27 mouse cellular contexts compared by ENCODE assay signal in genomic region chr15:89544171-89544570, GRCm38 (mm10). TPM values are rescaled to one million over a fixed set of nuclear protein-coding genes. Genes with fewer than 3 reads are reported as not detected.
DNase-seq lines count a peak whose midpoint lies in the region; ATAC-seq and TF ChIP-seq lines count a peak whose summit lies in the region.
"Had no signal": no experiment of that assay in that cellular context is flagged by ENCODE, and none has a peak within 500 bp of the region (broad histone marks: within the 10 kb centered on the region; RNA-seq: fewer than 3 reads in every experiment).

No protein-coding gene starts in this region.

- H3K4me2 ChIP-seq in hindbrain, embryonic 13.5 days = no peak overlapping the region
- H3K4me2 ChIP-seq in hindbrain, embryonic 11.5 days (replicated peaks; ENCODE audit: low read depth, low read length) = no peak overlapping the region
- no peak overlapping the region for H3K4me2 ChIP-seq in intestine, embryonic 16.5 days (ENCODE audit: low read depth, low read length)
- H3K4me2 ChIP-seq in intestine, postnatal 0 days (replicated peaks; ENCODE audit: low read depth) = no peak overlapping the region
- H3K4me2 ChIP-seq: embryonic facial prominence, embryonic 12.5 days; embryonic facial prominence, embryonic 15.5 days; heart, embryonic 13.5 days; hindbrain, embryonic 12.5 days; intestine, embryonic 15.5 days had no signal

- H3K27me3 ChIP-seq in hindbrain, embryonic 13.5 days = peaks cover 25% of the 10 kb centered on the region
- H3K27me3 ChIP-seq in hindbrain, embryonic 11.5 days (ENCODE audit: control insufficient read depth, insufficient read depth, low read length) = peaks cover 8% of the 10 kb centered on the region
- H3K27me3 ChIP-seq in intestine, embryonic 16.5 days (replicated peaks; ENCODE audit: control insufficient read depth, insufficient read depth, low read length) = peaks cover 15% of the 10 kb centered on the region; the same call in 1 of the 2 replicates
- H3K27me3 ChIP-seq in intestine, postnatal 0 days (replicated peaks; ENCODE audit: control insufficient read depth, insufficient read depth, low read length) = 0 out of 2 replicates have a peak, but pooled peaks cover 8% of the 10 kb centered on the region

- DNase-seq in hindbrain, embryonic 11.5 days (ENCODE audit: low spot score) = no peak
- peak; percentile 78 for DNase-seq in cerebellum, adult 11-12 months
- peak; percentile 72 for DNase-seq in cerebellum, adult 8-10 months
- DNase-seq in cerebellum, postnatal 25 days = peak; percentile 68 to 78
- no peak for DNase-seq in urinary bladder, adult 2 months (ENCODE audit: low spot score)
- DNase-seq: adrenal gland, adult 8-10 months; adrenal gland, postnatal 25 days; forebrain, postnatal 0 days; gastrocnemius, adult 2 months; gastrocnemius, postnatal 14 days; heart, adult 18-20 months; heart, postnatal 14 days; heart, postnatal 4 days; kidney, adult 2 months had no signal

- peaks cover 20% of the 10 kb centered on the region for H3K4me1 ChIP-seq in hindbrain, embryonic 13.5 days (replicated peaks)
- no peaks in the 10 kb centered on the region; the same call in none of the 2 replicates for H3K4me1 ChIP-seq in hindbrain, embryonic 11.5 days (replicated peaks; ENCODE audit: control insufficient read depth, insufficient read depth, low read length)
- H3K4me1 ChIP-seq in intestine, embryonic 16.5 days (ENCODE audit: control insufficient read depth, insufficient read depth, low read length) = no peaks in the 10 kb centered on the region
- H3K4me1 ChIP-seq in intestine, postnatal 0 days (replicated peaks; ENCODE audit: control insufficient read depth, insufficient read depth, low read length) = no peaks in the 10 kb centered on the region

- ATAC-seq in hindbrain, embryonic 13.5 days (ENCODE audit: low FRiP score) = no peak
- ATAC-seq in hindbrain, embryonic 11.5 days (ENCODE audit: low FRiP score) = no peak
- ATAC-seq in intestine, embryonic 16.5 days = no peak
- ATAC-seq in intestine, postnatal 0 days = no peak
- ATAC-seq: activated CD4-positive, CD25-positive, alpha-beta regulatory T cell, adult 4 months; forebrain, embryonic 14.5 days; forebrain, postnatal 0 days; hindbrain, embryonic 16.5 days; intestine, embryonic 15.5 days had no signal

- WGBS in hindbrain, embryonic 13.5 days = 86% methylated on average over 7 of the region's 7 CpGs
- 89% methylated on average over 7 of the region's 7 CpGs for WGBS in hindbrain, embryonic 11.5 days
- WGBS in intestine, embryonic 16.5 days = 88% methylated on average over 7 of the region's 7 CpGs
- WGBS in intestine, postnatal 0 days = 88% methylated on average over 7 of the region's 7 CpGs

- no peak overlapping the region for H3K27ac ChIP-seq in hindbrain, embryonic 13.5 days
- no peak overlapping the region for H3K27ac ChIP-seq in hindbrain, embryonic 11.5 days (ENCODE audit: low read depth, low read length)
- no peak overlapping the region for H3K27ac ChIP-seq in intestine, embryonic 16.5 days (ENCODE audit: low read length)
- H3K27ac ChIP-seq in intestine, postnatal 0 days (ENCODE audit: low read depth, low read length) = no peak overlapping the region
- H3K27ac ChIP-seq: embryonic facial prominence, embryonic 12.5 days; embryonic facial prominence, embryonic 15.5 days; gastrocnemius, adult 2 months; heart, embryonic 10.5 days; heart, embryonic 13.5 days; hindbrain, embryonic 12.5 days; intestine, embryonic 15.5 days had no signal

- no peak overlapping the region for H3K4me3 ChIP-seq in hindbrain, embryonic 13.5 days
- H3K4me3 ChIP-seq in hindbrain, embryonic 11.5 days (ENCODE audit: low read depth, low read length) = no peak overlapping the region
- no peak overlapping the region for H3K4me3 ChIP-seq in intestine, embryonic 16.5 days (ENCODE audit: low read length)
- no peak overlapping the region for H3K4me3 ChIP-seq in intestine, postnatal 0 days (ENCODE audit: low read depth, low read length)
- H3K4me3 ChIP-seq: embryonic facial prominence, embryonic 12.5 days; embryonic facial prominence, embryonic 15.5 days; gastrocnemius, adult 2 months; heart, embryonic 10.5 days; heart, embryonic 13.5 days; hindbrain, embryonic 12.5 days; intestine, embryonic 15.5 days had no signal

- no peak for TF ChIP-seq CTCF in intestine, postnatal 0 days (IDR thresholded peaks at IDR 0.05; ENCODE audit: low read depth)

- no peaks in the 10 kb centered on the region for H3K9me3 ChIP-seq in hindbrain, embryonic 13.5 days
- no peaks in the 10 kb centered on the region for H3K9me3 ChIP-seq in hindbrain, embryonic 11.5 days (ENCODE audit: control insufficient read depth, low read length)
- H3K9me3 ChIP-seq in intestine, embryonic 16.5 days (ENCODE audit: control insufficient read depth, low read length) = no peaks in the 10 kb centered on the region
- H3K9me3 ChIP-seq in intestine, postnatal 0 days (ENCODE audit: control insufficient read depth) = no peaks in the 10 kb centered on the region
- H3K9me3 ChIP-seq: embryonic facial prominence, embryonic 12.5 days; embryonic facial prominence, embryonic 15.5 days; heart, embryonic 10.5 days; heart, embryonic 13.5 days; hindbrain, embryonic 12.5 days; intestine, embryonic 15.5 days had no signal

- H3K36me3 ChIP-seq in hindbrain, embryonic 13.5 days = peaks cover 49% of the 10 kb centered on the region
- no peaks in the 10 kb centered on the region for H3K36me3 ChIP-seq in hindbrain, embryonic 11.5 days (ENCODE audit: control insufficient read depth, insufficient read depth, low read length)
- no peaks in the 10 kb centered on the region for H3K36me3 ChIP-seq in intestine, embryonic 16.5 days (ENCODE audit: control insufficient read depth, insufficient read depth, low read length)
- no peaks in the 10 kb centered on the region for H3K36me3 ChIP-seq in intestine, postnatal 0 days (ENCODE audit: control insufficient read depth, insufficient read depth)
- H3K36me3 ChIP-seq: intestine, embryonic 15.5 days had no signal

- H3K9ac ChIP-seq in hindbrain, embryonic 13.5 days = 0 out of 2 replicates have a peak overlapping the region, but pooled peaks have one; percentile 5
- H3K9ac ChIP-seq in hindbrain, embryonic 11.5 days (ENCODE audit: low read depth, low read length) = no peak overlapping the region
- H3K9ac ChIP-seq in intestine, embryonic 16.5 days (ENCODE audit: low read depth, low read length) = no peak overlapping the region
- no peak overlapping the region for H3K9ac ChIP-seq in intestine, postnatal 0 days (ENCODE audit: low read depth, low read length)
- H3K9ac ChIP-seq: embryonic facial prominence, embryonic 12.5 days; embryonic facial prominence, embryonic 15.5 days; forebrain, postnatal 0 days; heart, embryonic 13.5 days; hindbrain, embryonic 12.5 days; intestine, embryonic 15.5 days had no signal

RNA-seq across cellular contexts. Expression of gene Acr, which starts 24.0 kb away (rescaled TPM):
- 1.5 and 2.0 TPM in 2 replicates for polyA plus RNA-seq in hindbrain, embryonic 13.5 days (2015; fragmentation: Nextera tagmentation; extraction: Ambion mirVana)
- polyA plus RNA-seq in hindbrain, embryonic 11.5 days (2014; fragmentation: Nextera tagmentation; extraction: Ambion mirVana) = 0.39 and 0.76 TPM in 2 replicates
- polyA plus RNA-seq in intestine, embryonic 16.5 days (2015; fragmentation: Nextera tagmentation; extraction: Ambion mirVana) = 0.11 and 0.13 TPM in 2 replicates
- polyA plus RNA-seq in intestine, postnatal 0 days (2015; fragmentation: Nextera tagmentation; extraction: Ambion mirVana) = 0.10 and 0.14 TPM in 2 replicates
- 0.63 and 0.71 TPM in 2 replicates for polyA plus RNA-seq in urinary bladder, adult 2 months (2012; rRNA removed)
- polyA plus RNA-seq: activated CD4-positive, CD25-positive, alpha-beta regulatory T cell, adult 4 months; C2C12; intestine, embryonic 15.5 days had no signal

RNA-seq across cellular contexts. Expression of gene Shank3, which starts 44.7 kb away (rescaled TPM):
- 11.0 and 12.1 TPM in 2 replicates for polyA plus RNA-seq in hindbrain, embryonic 13.5 days (2015; fragmentation: Nextera tagmentation; extraction: Ambion mirVana)
- polyA plus RNA-seq in hindbrain, embryonic 11.5 days (2014; fragmentation: Nextera tagmentation; extraction: Ambion mirVana) = 2.8 and 3.5 TPM in 2 replicates
- 0.70 and 0.80 TPM in 2 replicates for polyA plus RNA-seq in intestine, embryonic 16.5 days (2015; fragmentation: Nextera tagmentation; extraction: Ambion mirVana)
- polyA plus RNA-seq in intestine, postnatal 0 days (2015; fragmentation: Nextera tagmentation; extraction: Ambion mirVana) = 0.51 and 0.73 TPM in 2 replicates
- polyA plus RNA-seq in urinary bladder, adult 2 months (2012; rRNA removed) = 7.1 and 8.8 TPM in 2 replicates
- polyA plus RNA-seq: activated CD4-positive, CD25-positive, alpha-beta regulatory T cell, adult 4 months had no signal

RNA-seq across cellular contexts. Expression of gene Rabl2, which starts 47.6 kb away (rescaled TPM):
- 72.5 and 73.7 TPM in 2 replicates for polyA plus RNA-seq in hindbrain, embryonic 13.5 days (2015; fragmentation: Nextera tagmentation; extraction: Ambion mirVana)
- 85.3 and 91.0 TPM in 2 replicates for polyA plus RNA-seq in hindbrain, embryonic 11.5 days (2014; fragmentation: Nextera tagmentation; extraction: Ambion mirVana)
- polyA plus RNA-seq in intestine, embryonic 16.5 days (2015; fragmentation: Nextera tagmentation; extraction: Ambion mirVana) = 23.4 and 24.1 TPM in 2 replicates
- 7.1 and 7.6 TPM in 2 replicates for polyA plus RNA-seq in intestine, postnatal 0 days (2015; fragmentation: Nextera tagmentation; extraction: Ambion mirVana)
- polyA plus RNA-seq in urinary bladder, adult 2 months (2012; rRNA removed) = 22.2 and 26.8 TPM in 2 replicates

Comparison
In these comparisons a context has a peak if more than half of its experiments do, and no peak if none do; other contexts are left out.
1. DNase-seq: peak in cerebellum, adult 11-12 months (single experiment), cerebellum, adult 8-10 months (single experiment) and cerebellum, postnatal 25 days (2 of 2); none in hindbrain, embryonic 11.5 days (single experiment) and urinary bladder, adult 2 months (single experiment).